Mouse (Mus musculus) testis, adult 2 months (tissue): ENCODE measurements at regions not wholly inside any gene's neighbourhood (a gene's known extent, or its start where the extent isn't known, plus 50 kb on each side); places are given as distances from the start of the nearest gene placed in this dataset.

Experiments used
- H3K27ac ChIP-seq: fragments of 200-500 bp; 2 replicates; pipeline ENCODE4 v1.5.1; 2012; ENCODE audit warnings: low read depth, low read length; ENCODE audit not compliant: control insufficient read depth, insufficient read depth
- H3K27me3 ChIP-seq: fragments of 200-500 bp; 2 replicates; pipeline ENCODE4 v1.6.1; 2012; ENCODE audit warnings: mild to moderate bottlenecking, low read length, moderate library complexity; ENCODE audit not compliant: control insufficient read depth, insufficient read depth
- H3K36me3 ChIP-seq: fragments of 200-500 bp; 2 replicates; pipeline ENCODE4 v1.6.1; 2012; ENCODE audit warnings: mild to moderate bottlenecking, low read length; ENCODE audit not compliant: control insufficient read depth, insufficient read depth
- H3K4me1 ChIP-seq: fragments of 200-500 bp; 2 replicates; pipeline ENCODE4 v1.6.1; 2012; ENCODE audit warnings: low read length; ENCODE audit not compliant: control insufficient read depth, insufficient read depth
- H3K4me3 ChIP-seq: fragments of 200-500 bp; 2 replicates; pipeline ENCODE4 v1.5.1; 2012; ENCODE audit warnings: low read depth, mild to moderate bottlenecking, low read length, moderate library complexity, mixed read lengths; ENCODE audit not compliant: control insufficient read depth
- CTCF ChIP-seq: fragments of 200-500 bp; IDR thresholded peaks from 2 replicates; pipeline ENCODE4 v1.5.1; 2012; ENCODE audit warnings: low read depth, mild to moderate bottlenecking, inconsistent platforms, low read length, moderate library complexity; ENCODE audit not compliant: control insufficient read depth, insufficient read depth, insufficient replicate concordance
- POLR2A ChIP-seq: fragments of 200-500 bp; IDR thresholded peaks from 2 replicates; pipeline ENCODE4 v1.6.1; 2012; ENCODE audit warnings: low read depth, mild to moderate bottlenecking, inconsistent platforms, low read length, moderate library complexity; ENCODE audit not compliant: control insufficient read depth

- Histone ChIP-seq H3K4me1 (no peaks in the 10 kb centered on the region), H3K27ac (no peak overlapping the region), H3K4me3 (no peak overlapping the region), H3K27me3 (no peaks in the 10 kb centered on the region), H3K36me3 (no peaks in the 10 kb centered on the region)
- TF ChIP-seq POLR2A, result no peak
- no peak for TF ChIP-seq CTCF
Observed at GRCm38 (mm10) chr1:186424084-186424483, 281.7 kb downstream of the Tgfb2 start.

GRCm38 (mm10) chr1:186417101-186417500 lies 288.7 kb downstream of the Tgfb2 start:
- H3K27ac ChIP-seq, result no peak overlapping the region
- H3K27me3 ChIP-seq, result no peaks in the 10 kb centered on the region
- no peaks in the 10 kb centered on the region for H3K36me3 ChIP-seq
- no peak overlapping the region for H3K4me3 ChIP-seq
- no peak for TF ChIP-seq POLR2A
- TF ChIP-seq CTCF, result no peak
- peaks cover 7% of the 10 kb centered on the region for H3K4me1 ChIP-seq

GRCm38 (mm10) chr1:186415321-186415720 lies 290.5 kb downstream of the Tgfb2 start:
- no peaks in the 10 kb centered on the region for H3K36me3 ChIP-seq
- no peak for TF ChIP-seq POLR2A
- H3K4me3 ChIP-seq, result no peak overlapping the region
- peaks cover 7% of the 10 kb centered on the region for H3K4me1 ChIP-seq
- no peaks in the 10 kb centered on the region for H3K27me3 ChIP-seq
- H3K27ac ChIP-seq, result no peak overlapping the region

- TF ChIP-seq POLR2A (no peak), CTCF (no peak)
- Histone ChIP-seq H3K27me3 (no peaks in the 10 kb centered on the region), H3K36me3 (no peaks in the 10 kb centered on the region), H3K4me3 (no peak overlapping the region), H3K27ac (no peak overlapping the region), H3K4me1 (peaks cover 9% of the 10 kb centered on the region)
Observed at GRCm38 (mm10) chr1:186413886-186414245, 291.9 kb downstream of the Tgfb2 start.

- H3K27me3 ChIP-seq, result no peaks in the 10 kb centered on the region
- no peak overlapping the region for H3K4me3 ChIP-seq
- H3K36me3 ChIP-seq, result no peaks in the 10 kb centered on the region
- TF ChIP-seq POLR2A (no peak), CTCF (no peak)
- H3K4me1 ChIP-seq, result peaks cover 9% of the 10 kb centered on the region
- no peak overlapping the region for H3K27ac ChIP-seq
Observed at GRCm38 (mm10) chr1:186413064-186413885, 292.5 kb downstream of the Tgfb2 start.

GRCm38 (mm10) chr1:186412296-186412695 lies 293.5 kb downstream of the Tgfb2 start:
- Histone ChIP-seq H3K4me1 (peaks cover 9% of the 10 kb centered on the region), H3K4me3 (no peak overlapping the region), H3K27me3 (no peaks in the 10 kb centered on the region), H3K36me3 (no peaks in the 10 kb centered on the region), H3K27ac (no peak overlapping the region)
- TF ChIP-seq POLR2A (no peak), CTCF (no peak)

- Histone ChIP-seq H3K27ac (no peak overlapping the region), H3K27me3 (no peaks in the 10 kb centered on the region), H3K36me3 (no peaks in the 10 kb centered on the region), H3K4me3 (no peak overlapping the region), H3K4me1 (peaks cover 5% of the 10 kb centered on the region; the same call in 1 of the 2 replicates)
- TF ChIP-seq CTCF (no peak), POLR2A (no peak)
Observed at GRCm38 (mm10) chr1:186408986-186409441, 291.9 kb upstream of the Lyplal1 start.
